Mouse (Mus musculus) thymus, adult 2 months (tissue): ENCODE measurements at regions not wholly inside any gene's neighbourhood (a gene's known extent, or its start where the extent isn't known, plus 50 kb on each side); places are given as distances from the start of the nearest gene placed in this dataset.
"Not testable (repeated sequence)": the region's sequence is repeated elsewhere in the genome, so short reads cannot be mapped to it uniquely, and the experiment has no call there.

Experiments used
- DNase-seq: peaks from one replicate; pipeline ENCODE4 v3.0.0; 2021
- H3K27ac ChIP-seq: fragments of 200-500 bp; 2 replicates; pipeline ENCODE4 v1.5.1; 2012; ENCODE audit warnings: low read length, control low read depth; ENCODE audit not compliant: control insufficient read depth, insufficient read depth
- H3K27me3 ChIP-seq: fragments of 200-500 bp; 2 replicates; pipeline ENCODE4 v1.6.1; 2012; ENCODE audit warnings: mild to moderate bottlenecking, low read length, moderate library complexity, mixed read lengths; ENCODE audit not compliant: control insufficient read depth, insufficient read depth
- H3K36me3 ChIP-seq: fragments of 200-500 bp; 2 replicates; pipeline ENCODE4 v1.6.1; 2012; ENCODE audit warnings: mild to moderate bottlenecking, low read length, moderate library complexity; ENCODE audit not compliant: control insufficient read depth, insufficient read depth
- H3K4me1 ChIP-seq: fragments of 200-500 bp; replicated peaks from 2 replicates; pipeline ENCODE4 v1.6.1; 2012; ENCODE audit warnings: low read length; ENCODE audit not compliant: control insufficient read depth, insufficient read depth
- H3K4me3 ChIP-seq: fragments of 200-500 bp; 2 replicates; pipeline ENCODE4 v1.5.1; 2012; ENCODE audit warnings: mild to moderate bottlenecking, low read length, control low read depth, moderate library complexity; ENCODE audit not compliant: control insufficient read depth, insufficient read depth
- CTCF ChIP-seq: fragments of 200-500 bp; IDR thresholded peaks from 2 replicates; pipeline ENCODE4 v1.5.1; 2012; ENCODE audit warnings: mild to moderate bottlenecking, control low read depth, low read length, moderate library complexity, borderline replicate concordance; ENCODE audit not compliant: control insufficient read depth, poor library complexity, insufficient read depth; ENCODE audit errors: extremely low read depth
- POLR2A ChIP-seq: fragments of 200-500 bp; IDR thresholded peaks from 2 replicates; pipeline ENCODE4 v1.6.1; 2012; ENCODE audit warnings: mild to moderate bottlenecking, low read length, control low read depth, moderate library complexity; ENCODE audit not compliant: control insufficient read depth, poor library complexity, insufficient read depth; ENCODE audit errors: extremely low read depth
- WGBS: fragments of 180-500 bp; shearing (Covaris S2); methylation state at CpG from one replicate; pipeline ENCODE4 v1.1.7; 2018; 5-methylcytosine and 5-hydroxymethylcytosine counted together

- 58% methylated on average over 9 of the region's 9 CpGs for WGBS
- Histone ChIP-seq H3K4me1 (no peaks in the 10 kb centered on the region), H3K4me3 (no peak overlapping the region), H3K27me3 (no peaks in the 10 kb centered on the region), H3K27ac (no peak overlapping the region), H3K36me3 (no peaks in the 10 kb centered on the region)
- DNase-seq, result no peak
- TF ChIP-seq POLR2A (no peak), CTCF (no peak)
These were observed 141.0 kb upstream of the Zfp746 start for GRCm38 (mm10) chr6:48227431-48227830.

- H3K4me3 ChIP-seq, result no peak overlapping the region
- no peaks in the 10 kb centered on the region for H3K36me3 ChIP-seq
- no peak for DNase-seq
- no peak overlapping the region for H3K27ac ChIP-seq
- no peaks in the 10 kb centered on the region for H3K4me1 ChIP-seq
- no peaks in the 10 kb centered on the region for H3K27me3 ChIP-seq
- WGBS, result 94% methylated on average over 4 of the region's 4 CpGs
- TF ChIP-seq POLR2A (no peak), CTCF (no peak)
These were observed 137.8 kb upstream of the Zfp746 start for GRCm38 (mm10) chr6:48224206-48224605.

- Histone ChIP-seq H3K4me1 (no peaks in the 10 kb centered on the region), H3K27ac (no peak overlapping the region), H3K27me3 (no peaks in the 10 kb centered on the region), H3K36me3 (no peaks in the 10 kb centered on the region), H3K4me3 (no peak overlapping the region)
- no peak for TF ChIP-seq POLR2A
- TF ChIP-seq CTCF, result no peak
- DNase-seq, result no peak
These were observed 136.6 kb upstream of the Zfp746 start for GRCm38 (mm10) chr6:48222971-48223370.

- H3K4me3 ChIP-seq, H3K4me1 ChIP-seq, H3K27me3 ChIP-seq, H3K27ac ChIP-seq, DNase-seq, H3K36me3 ChIP-seq: not testable (repeated sequence)
- 54% methylated on average over 1 of the region's 1 CpGs for WGBS
These were observed 135.4 kb upstream of the Zfp746 start for GRCm38 (mm10) chr6:48221806-48222205.

- 95% methylated on average over 4 of the region's 4 CpGs for WGBS
These were observed 128.8 kb upstream of the Zfp746 start for GRCm38 (mm10) chr6:48215212-48215611.

GRCm38 (mm10) chr6:48209739-48210138 lies 123.3 kb upstream of the Zfp746 start:
- WGBS, result 87% methylated on average over 2 of the region's 2 CpGs
- no peak overlapping the region for H3K4me3 ChIP-seq
- DNase-seq, result no peak
- H3K36me3 ChIP-seq, result no peaks in the 10 kb centered on the region
- H3K4me1 ChIP-seq, result no peaks in the 10 kb centered on the region
- TF ChIP-seq POLR2A (no peak), CTCF (no peak)
- no peaks in the 10 kb centered on the region for H3K27me3 ChIP-seq
- no peak overlapping the region for H3K27ac ChIP-seq

More at GRCm38 (mm10) chr6:48215212-48215611, 128.8 kb upstream of the Zfp746 start:
- Histone ChIP-seq H3K27ac (no peak overlapping the region), H3K36me3 (no peaks in the 10 kb centered on the region), H3K4me3 (no peak overlapping the region), H3K4me1 (no peaks in the 10 kb centered on the region), H3K27me3 (no peaks in the 10 kb centered on the region)
- DNase-seq, result no peak
- TF ChIP-seq CTCF, result no peak
- TF ChIP-seq POLR2A, result no peak

GRCm38 (mm10) chr6:48209103-48209502 lies 122.7 kb upstream of the Zfp746 start:
- Histone ChIP-seq H3K4me1 (no peaks in the 10 kb centered on the region), H3K27me3 (no peaks in the 10 kb centered on the region), H3K4me3 (no peak overlapping the region), H3K27ac (no peak overlapping the region), H3K36me3 (no peaks in the 10 kb centered on the region)
- no peak for DNase-seq
- 97% methylated on average over 2 of the region's 2 CpGs for WGBS
- TF ChIP-seq CTCF, result no peak
- TF ChIP-seq POLR2A, result no peak

GRCm38 (mm10) chr6:48205722-48206121 lies 119.3 kb upstream of the Zfp746 start:
- Histone ChIP-seq H3K4me3 (no peak overlapping the region), H3K27me3 (no peaks in the 10 kb centered on the region), H3K27ac (no peak overlapping the region), H3K4me1 (no peaks in the 10 kb centered on the region), H3K36me3 (no peaks in the 10 kb centered on the region)
- 95% methylated on average over 5 of the region's 5 CpGs for WGBS
- TF ChIP-seq CTCF, result no peak
- TF ChIP-seq POLR2A, result no peak
- DNase-seq, result peak; percentile 2
